Mouse (Mus musculus) G1E (cell line): Measurements from ENCODE around the gene Rundc3b.

ENCODE experiments used
- CTCF ChIP-seq: IDR thresholded peaks from 2 replicates; pipeline ENCODE4 v1.5.1; 2012; ENCODE audit warnings: low read depth, low read length, inconsistent platforms, mixed read lengths
- GATA1 ChIP-seq: IDR thresholded peaks from 2 replicates; pipeline ENCODE4 v1.6.1; 2012; ENCODE audit warnings: borderline replicate concordance, low read length, inconsistent platforms, mixed read lengths
- POLR2AphosphoS5 ChIP-seq: IDR thresholded peaks from 2 replicates; pipeline ENCODE4 v1.6.1; 2012; ENCODE audit warnings: low read depth, low read length, inconsistent platforms; ENCODE audit not compliant: insufficient replicate concordance
- TAL1 ChIP-seq: conservative IDR thresholded peaks from 2 replicates; pipeline ENCODE4 v1.6.1; 2012; ENCODE audit warnings: low read depth, low read length, inconsistent platforms, mixed read lengths

GRCm38 (mm10) chr5:8455565-8455964 is 167.2 kb downstream of the Rundc3b start:
- TF ChIP-seq CTCF (no peak), GATA1 (no peak), POLR2AphosphoS5 (no peak), TAL1 (no peak)
